ENCODE assay signal across 9 mouse cellular contexts in the genomic region with DNA sequence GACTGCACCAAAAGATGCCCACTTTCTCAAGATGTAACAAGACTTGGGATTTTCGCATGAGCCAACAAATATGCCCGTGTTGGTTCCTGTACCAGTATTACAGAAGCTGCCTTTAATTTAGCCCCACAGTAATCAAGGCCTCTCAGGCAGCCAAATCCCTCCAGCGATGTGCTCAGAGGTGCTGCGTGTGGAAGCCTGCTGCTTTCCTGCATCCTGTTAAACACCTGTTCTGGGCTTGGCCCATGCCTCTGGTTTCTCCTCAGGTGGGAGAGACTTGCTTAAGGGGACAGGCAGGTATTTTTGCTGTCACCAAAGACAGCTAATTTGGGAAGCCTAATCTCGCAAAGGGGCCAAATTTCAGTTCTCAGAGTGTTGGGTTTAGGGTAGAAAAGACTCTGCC.
"Had no signal": no experiment of that assay in that cellular context is flagged by ENCODE, and none has a peak within 500 bp of the region (broad histone marks: within the 10 kb centered on the region; RNA-seq: fewer than 3 reads in every experiment).

No protein-coding gene starts in this region.

- DNase-seq: lung, adult 18-20 months; lung, embryonic 14.5 days; lung, postnatal 10 days; lung, postnatal 4 days; midbrain, embryonic 14.5 days; right cerebral cortex, postnatal 14 days; thymus, adult 2 months; thymus, postnatal 25 days; thymus, postnatal 4 days had no signal
